Mouse (Mus musculus): ENCODE measurements around the gene Spr. TPM values are rescaled to one million over a fixed set of nuclear protein-coding genes. Genes with fewer than 3 reads are reported as not detected.
A peak's percentile ranks its signal among the peaks of the same experiment; 100 is the strongest.
"Not testable (repeated sequence)": the region's sequence is repeated elsewhere in the genome, so short reads cannot be mapped to it uniquely, and the experiment has no call there.

The Spr gene
- polyA plus RNA-seq (2016; fragmentation: Nextera tagmentation; extraction: Ambion mirVana): 41.7 and 44.9 TPM in 2 replicates

DNA sequence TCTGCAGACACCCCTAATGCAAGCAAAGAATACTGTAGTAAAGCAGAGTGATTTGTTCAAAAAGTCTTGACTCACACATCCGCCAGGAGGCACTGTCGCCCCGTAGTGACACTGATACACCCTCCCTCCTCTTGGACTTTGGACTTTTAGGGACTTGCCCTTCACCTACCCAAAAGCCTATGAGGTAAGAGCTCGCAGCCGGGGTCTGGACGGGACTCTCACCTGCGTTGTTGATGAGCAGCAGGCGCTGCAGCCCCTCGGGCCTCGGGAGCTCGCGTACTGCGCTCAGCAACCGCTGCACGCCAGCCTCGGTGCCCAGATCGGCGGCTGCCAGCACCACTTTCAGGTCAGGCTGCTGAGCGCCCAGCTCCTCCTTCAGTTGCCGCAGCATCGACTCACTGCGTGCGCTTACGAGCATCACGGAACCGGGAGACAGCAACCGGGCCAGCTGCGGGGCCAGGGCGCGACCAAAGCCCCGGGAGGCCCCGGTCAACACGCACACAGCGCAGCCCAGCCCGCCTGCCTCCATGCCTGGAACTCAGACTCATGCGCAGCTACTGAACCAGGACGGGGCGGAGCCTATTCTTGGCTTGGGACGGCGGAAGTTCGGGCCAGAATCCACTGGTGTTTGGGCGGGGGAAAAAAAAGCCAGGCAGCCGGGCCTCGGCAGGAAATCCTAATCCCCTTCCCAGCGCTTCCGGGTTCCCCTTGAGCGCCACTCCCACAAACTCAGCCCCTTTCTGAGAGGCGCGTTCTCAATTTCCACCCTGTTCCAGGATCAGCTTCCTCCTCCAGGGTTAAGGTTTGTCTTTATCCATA is at the start of gene Spr:
Gene Spr, minus strand, starts transcription at position 550 of the 819 bp plus-strand sequence.
- Histone ChIP-seq H3K27me3 (no peaks in the 10 kb centered on the region), H3K9ac (peak within 1 kb of the TSS; percentile 78), H3K4me1 (0 out of 2 replicates have a peak, but pooled peaks cover 3% of the 10 kb centered on the region), H3K4me2 (replicated peaks) (peak within 1 kb of the TSS; percentile 54), H3K27ac (peak within 1 kb of the TSS; percentile 91), H3K4me3 (peak within 1 kb of the TSS; percentile 78), H3K9me3 (no peaks in the 10 kb centered on the region), H3K36me3 (peaks cover 18% of the 10 kb centered on the region)
- under 1% methylated on average over 49 of the region's 49 CpGs for WGBS
- peak; percentile 88 for ATAC-seq (ENCODE audit: insufficient number of reproducible peaks, insufficient read depth, low FRiP score, low TSS enrichment)

DNA sequence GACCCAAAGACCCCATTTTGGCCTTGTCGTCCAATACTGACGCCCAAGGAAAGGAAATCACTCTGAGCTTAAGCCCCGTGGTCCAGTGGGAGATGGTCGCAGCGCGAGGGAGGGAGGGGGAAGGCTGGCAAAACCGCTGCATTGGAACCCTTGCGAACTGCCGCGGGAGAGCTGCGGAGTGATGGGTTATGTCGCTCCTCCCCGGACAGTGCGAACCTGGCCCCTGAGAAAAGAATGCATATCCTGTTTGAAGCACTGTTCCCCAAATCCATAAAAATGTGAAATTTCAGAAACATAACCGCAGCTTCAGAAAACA is 49.1 kb upstream of the Spr start:
- H3K36me3 ChIP-seq: no peaks in the 10 kb centered on the region
- no peak overlapping the region for H3K27ac ChIP-seq
- peak overlapping the region; percentile 40 for H3K4me3 ChIP-seq

GRCm38 (mm10) chr6:85186033-85186743 is 48.6 kb upstream of the Spr start:
- no peak overlapping the region for H3K27ac ChIP-seq
- 0 out of 2 replicates have a peak overlapping the region, but pooled peaks have one; percentile 12 for H3K4me3 ChIP-seq
- WGBS: 2% methylated on average over 33 of the region's 33 CpGs
- H3K36me3 ChIP-seq: no peaks in the 10 kb centered on the region
- H3K9me3 ChIP-seq: no peaks in the 10 kb centered on the region
- peaks cover 24% of the 10 kb centered on the region for H3K4me1 ChIP-seq
- peaks cover 60% of the 10 kb centered on the region for H3K27me3 ChIP-seq
- ATAC-seq (ENCODE audit: insufficient number of reproducible peaks, insufficient read depth, low FRiP score, low TSS enrichment): no peak
- no peak overlapping the region for H3K9ac ChIP-seq
- peak overlapping the region; percentile 79 for H3K4me2 ChIP-seq (replicated peaks)

More for the DNA sequence above, 49.1 kb upstream of the Spr start:
- no peak overlapping the region for H3K9ac ChIP-seq
- peaks cover 24% of the 10 kb centered on the region for H3K4me1 ChIP-seq
- ATAC-seq (ENCODE audit: insufficient number of reproducible peaks, insufficient read depth, low FRiP score, low TSS enrichment): no peak
- H3K4me2 ChIP-seq (replicated peaks): peak overlapping the region; percentile 79
- under 1% methylated on average over 15 of the region's 15 CpGs for WGBS
- peaks cover 65% of the 10 kb centered on the region for H3K27me3 ChIP-seq
- H3K9me3 ChIP-seq: no peaks in the 10 kb centered on the region

- 63% methylated on average over 3 of the region's 3 CpGs for WGBS
- H3K4me1 ChIP-seq: peaks cover 21% of the 10 kb centered on the region
- no peaks in the 10 kb centered on the region for H3K9me3 ChIP-seq
- no peak overlapping the region for H3K4me3 ChIP-seq
- H3K4me2 ChIP-seq (replicated peaks): no peak overlapping the region
- H3K27me3 ChIP-seq: peaks cover 42% of the 10 kb centered on the region
- no peak overlapping the region for H3K9ac ChIP-seq
- ATAC-seq (ENCODE audit: insufficient number of reproducible peaks, insufficient read depth, low FRiP score, low TSS enrichment): no peak
- no peaks in the 10 kb centered on the region for H3K36me3 ChIP-seq
- H3K27ac ChIP-seq: no peak overlapping the region
Measured at GRCm38 (mm10) chr6:85183951-85184350, 46.4 kb upstream of the Spr start.

DNA sequence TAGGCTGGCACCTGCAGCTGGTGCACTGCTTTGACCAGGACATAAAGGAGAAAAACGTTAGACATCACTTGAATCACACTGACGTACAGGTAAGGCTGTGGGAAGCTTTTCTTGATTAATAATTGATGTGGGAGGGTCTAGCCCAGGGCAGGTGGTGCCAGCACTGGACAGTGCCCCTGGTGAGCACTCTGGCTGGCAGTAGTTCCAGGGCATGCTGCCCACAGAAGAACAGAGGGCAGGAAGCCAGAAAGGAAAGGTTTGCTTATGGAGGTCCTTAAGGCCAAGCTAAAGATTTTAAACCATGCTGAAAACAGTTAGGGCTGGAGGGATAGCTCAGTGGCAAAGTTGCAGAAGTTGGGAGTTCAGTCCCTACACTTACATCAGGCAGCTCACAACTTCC is 42.5 kb upstream of the Spr start:
- no peak overlapping the region for H3K4me2 ChIP-seq (replicated peaks)
- no peak overlapping the region for H3K27ac ChIP-seq
- ATAC-seq (ENCODE audit: insufficient number of reproducible peaks, insufficient read depth, low FRiP score, low TSS enrichment): no peak
- peaks cover 5% of the 10 kb centered on the region for H3K27me3 ChIP-seq
- no peaks in the 10 kb centered on the region for H3K36me3 ChIP-seq
- no peaks in the 10 kb centered on the region for H3K4me1 ChIP-seq
- H3K9me3 ChIP-seq: no peaks in the 10 kb centered on the region
- no peak overlapping the region for H3K9ac ChIP-seq
- H3K4me3 ChIP-seq: no peak overlapping the region
- 67% methylated on average over 2 of the region's 2 CpGs for WGBS

- Histone ChIP-seq H3K4me3 (no peak overlapping the region), H3K36me3 (no peaks in the 10 kb centered on the region), H3K4me2 (replicated peaks) (no peak overlapping the region), H3K9ac (no peak overlapping the region), H3K27me3 (peaks cover 3% of the 10 kb centered on the region), H3K9me3 (no peaks in the 10 kb centered on the region), H3K4me1 (no peaks in the 10 kb centered on the region), H3K27ac (no peak overlapping the region)
- ATAC-seq (ENCODE audit: insufficient number of reproducible peaks, insufficient read depth, low FRiP score, low TSS enrichment): no peak
- WGBS: 74% methylated on average over 3 of the region's 3 CpGs
Measured at GRCm38 (mm10) chr6:85179569-85179968, 42.0 kb upstream of the Spr start.

- no peaks in the 10 kb centered on the region for H3K9me3 ChIP-seq
Measured at GRCm38 (mm10) chr6:85165440-85165921, 27.9 kb upstream of the Spr start.

GRCm38 (mm10) chr6:85160201-85160923 is 22.8 kb upstream of the Spr start:
- WGBS: 34% methylated on average over 4 of the region's 4 CpGs
- Histone ChIP-seq H3K4me3 (no peak overlapping the region), H3K27ac (no peak overlapping the region), H3K36me3 (no peaks in the 10 kb centered on the region), H3K4me1 (no peaks in the 10 kb centered on the region), H3K27me3 (no peaks in the 10 kb centered on the region), H3K4me2 (replicated peaks) (no peak overlapping the region), H3K9me3 (no peaks in the 10 kb centered on the region), H3K9ac (no peak overlapping the region)
- no peak; the same call in 1 of the 2 replicates for ATAC-seq (ENCODE audit: insufficient number of reproducible peaks, insufficient read depth, low FRiP score, low TSS enrichment)

More at GRCm38 (mm10) chr6:85165440-85165921, 27.9 kb upstream of the Spr start:
- Histone ChIP-seq H3K4me2 (replicated peaks) (no peak overlapping the region), H3K4me3 (no peak overlapping the region), H3K27me3 (no peaks in the 10 kb centered on the region), H3K4me1 (no peaks in the 10 kb centered on the region), H3K9ac (no peak overlapping the region), H3K27ac (no peak overlapping the region), H3K36me3 (no peaks in the 10 kb centered on the region)
- 46% methylated on average over 11 of the region's 11 CpGs for WGBS
- no peak for ATAC-seq (ENCODE audit: insufficient number of reproducible peaks, insufficient read depth, low FRiP score, low TSS enrichment)

DNA sequence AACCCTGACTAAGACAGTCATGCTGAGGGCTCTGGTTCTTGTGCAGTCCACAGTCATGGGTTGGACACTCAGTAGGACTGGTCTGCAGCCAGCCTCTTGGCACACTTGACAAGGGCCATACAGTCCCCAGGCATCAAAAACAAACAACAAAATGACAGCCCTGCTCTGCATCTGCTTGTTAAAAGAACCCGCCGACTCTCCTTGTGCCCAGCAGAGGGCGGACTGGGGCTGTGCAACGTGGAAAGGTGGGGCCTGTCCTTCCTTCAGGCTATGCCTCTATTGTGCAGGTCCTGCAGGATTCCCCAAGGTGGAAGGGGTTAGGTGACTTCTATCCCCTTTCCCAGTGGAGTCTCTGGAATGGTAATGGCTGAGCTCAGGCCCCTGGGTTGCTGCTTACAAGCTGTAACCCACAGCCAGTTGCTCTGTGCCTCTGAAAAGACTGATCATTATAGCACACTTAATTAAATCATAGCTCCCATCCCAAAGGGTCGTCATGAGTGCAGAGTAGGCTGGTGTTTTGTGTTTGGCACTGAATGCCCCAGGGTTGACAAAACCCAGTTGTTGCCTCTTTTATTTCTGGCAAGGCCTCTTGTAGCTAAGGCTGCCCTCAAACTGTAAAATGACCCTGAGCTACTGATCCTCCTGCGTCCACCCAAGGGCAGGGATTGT is 21.7 kb upstream of the Spr start:
- not testable (repeated sequence) for H3K4me1 ChIP-seq; H3K27ac ChIP-seq; H3K36me3 ChIP-seq; H3K4me2 ChIP-seq (replicated peaks); H3K9me3 ChIP-seq; ATAC-seq (ENCODE audit: insufficient number of reproducible peaks, insufficient read depth, low FRiP score, low TSS enrichment); H3K4me3 ChIP-seq; H3K9ac ChIP-seq; H3K27me3 ChIP-seq
- 20% methylated on average over 6 of the region's 6 CpGs for WGBS

GRCm38 (mm10) chr6:85158040-85158804 is 20.7 kb upstream of the Spr start:
- WGBS: 73% methylated on average over 4 of the region's 4 CpGs
- ATAC-seq (ENCODE audit: insufficient number of reproducible peaks, insufficient read depth, low FRiP score, low TSS enrichment): not testable (repeated sequence)

More at GRCm38 (mm10) chr6:85158040-85158804, 20.7 kb upstream of the Spr start:
- not testable (repeated sequence) for H3K9ac ChIP-seq; H3K4me2 ChIP-seq (replicated peaks); H3K9me3 ChIP-seq; H3K4me1 ChIP-seq; H3K4me3 ChIP-seq; H3K27ac ChIP-seq; H3K27me3 ChIP-seq; H3K36me3 ChIP-seq

Data from embryonic facial prominence, embryonic 12.5 days (tissue).